Mouse (Mus musculus): ENCODE measurements at regions not wholly inside any gene's neighbourhood (a gene's known extent, or its start where the extent isn't known, plus 50 kb on each side); places are given as distances from the start of the nearest gene placed in this dataset.
A peak's percentile ranks its signal among the peaks of the same experiment; 100 is the strongest.

DNA sequence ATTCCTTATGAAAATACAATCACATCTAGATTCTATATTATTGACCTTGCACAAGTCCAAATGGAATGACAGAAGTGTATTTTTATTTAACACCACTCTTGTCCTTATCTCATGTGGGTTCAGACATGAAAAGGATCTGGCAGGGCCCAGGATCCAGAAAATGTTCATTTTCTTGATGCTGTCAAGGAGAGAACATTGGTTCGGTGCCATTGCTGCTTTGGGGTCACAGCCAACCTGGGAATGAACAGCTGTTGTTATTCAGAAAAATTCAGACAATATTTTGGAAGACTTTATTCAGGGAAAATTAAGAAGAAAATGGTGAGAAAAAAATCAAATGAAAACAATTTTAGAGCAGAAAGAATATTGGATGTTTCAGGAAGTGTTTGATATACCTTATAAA lies 590.0 kb downstream of the Iqcm start:
- peak; percentile 6 for DNase-seq (ENCODE audit: low spot score)

DNA sequence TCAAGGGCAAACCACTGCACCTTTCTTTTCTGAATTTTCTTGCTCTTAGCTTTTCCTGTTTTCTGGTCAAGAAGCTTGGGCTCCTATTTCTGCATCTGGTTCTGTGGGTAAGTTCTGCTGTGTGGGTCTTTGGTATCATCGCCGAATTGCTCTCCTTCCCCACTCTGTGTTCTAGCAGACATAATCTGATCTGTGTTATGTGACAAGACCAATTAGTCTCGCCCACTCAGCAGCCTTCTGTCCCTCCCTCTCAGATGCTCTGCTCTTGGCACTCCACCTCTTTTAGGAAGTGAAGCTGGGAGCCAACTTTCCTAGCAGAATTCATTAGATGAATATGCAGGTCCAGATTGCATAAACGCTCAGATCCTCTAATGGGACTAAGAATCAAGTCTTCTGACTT lies 603.5 kb downstream of the Iqcm start:
- peak; percentile 83 for DNase-seq (ENCODE audit: low spot score)

DNA sequence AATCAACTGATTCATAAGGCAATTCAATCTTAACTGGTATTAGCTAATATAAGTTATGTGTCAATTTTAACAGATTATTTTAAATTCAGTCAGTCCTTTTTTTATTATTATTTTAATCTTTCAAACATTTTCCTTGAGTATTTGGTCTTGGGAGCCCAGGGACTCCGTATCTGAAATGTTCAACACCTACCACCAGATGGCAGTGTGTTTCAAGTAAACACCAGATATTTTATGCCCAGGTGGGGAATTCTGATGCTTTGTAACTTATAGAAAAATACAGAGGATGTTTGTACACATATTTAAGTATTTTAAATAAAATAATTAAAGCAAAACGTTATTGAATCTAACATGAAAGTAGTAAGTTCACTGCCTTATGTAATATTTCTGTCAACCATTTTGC lies 619.2 kb downstream of the Iqcm start:
- DNase-seq (ENCODE audit: low spot score): peak; percentile 13

DNA sequence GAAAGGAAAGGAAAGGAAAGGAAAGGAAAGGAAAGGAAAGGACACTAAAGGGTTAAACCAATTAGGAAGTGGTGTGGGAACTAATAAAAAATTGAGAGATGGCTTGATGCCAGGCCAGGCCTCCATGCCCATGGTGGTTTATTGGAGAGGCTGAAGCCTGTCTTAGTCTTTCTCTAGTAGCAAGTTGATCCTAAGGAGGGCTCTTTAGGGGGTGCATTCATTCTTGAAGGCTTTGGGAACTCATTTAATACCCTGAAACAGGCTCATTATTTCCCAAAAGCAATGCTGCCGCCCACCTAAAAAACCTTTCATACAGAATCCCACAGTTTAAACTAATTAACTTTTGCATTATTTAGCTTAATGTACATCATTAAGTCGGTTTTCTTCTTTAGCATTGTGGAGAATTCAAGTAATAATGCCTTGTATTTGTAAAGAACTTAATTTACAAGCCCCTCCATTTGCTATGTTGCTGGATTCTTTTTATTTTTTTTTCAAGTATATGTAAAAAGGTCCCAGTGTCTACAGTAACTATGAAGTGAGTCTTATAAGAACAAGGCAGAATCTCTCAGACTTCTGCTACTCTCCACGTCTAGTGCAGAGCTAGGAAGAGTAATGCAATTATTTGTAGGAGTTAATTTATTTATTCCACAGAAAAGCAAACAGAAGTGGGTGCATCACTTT lies 624.3 kb downstream of the Iqcm start:
- DNase-seq (ENCODE audit: low spot score): no peak

DNA sequence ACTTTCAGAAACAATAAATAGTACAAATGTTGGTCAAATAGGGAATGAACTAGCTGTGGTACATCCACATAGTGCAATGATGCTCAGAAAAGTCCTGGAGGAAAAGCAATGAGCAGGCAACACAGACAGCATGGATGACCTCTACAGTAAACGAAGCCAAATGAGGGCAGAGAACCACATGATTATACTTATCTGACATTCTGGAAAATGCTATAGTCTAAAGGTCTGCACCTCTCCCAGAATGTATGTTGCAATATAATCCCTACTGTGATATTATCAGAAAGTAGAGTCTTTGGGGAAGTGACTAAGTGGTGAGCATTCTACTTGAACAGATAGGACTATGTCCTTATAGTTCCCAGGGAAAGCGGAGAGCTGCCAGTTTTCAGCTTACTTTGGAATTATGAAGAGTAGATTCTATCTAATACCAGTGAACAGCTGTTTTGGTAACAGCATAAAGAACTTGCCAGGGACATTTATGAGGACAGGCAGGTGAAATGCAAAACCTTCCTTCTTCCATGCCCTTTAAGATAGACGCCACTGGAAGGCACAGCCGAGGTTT lies 672.2 kb downstream of the Iqcm start:
- no peak for DNase-seq (ENCODE audit: low spot score)

DNA sequence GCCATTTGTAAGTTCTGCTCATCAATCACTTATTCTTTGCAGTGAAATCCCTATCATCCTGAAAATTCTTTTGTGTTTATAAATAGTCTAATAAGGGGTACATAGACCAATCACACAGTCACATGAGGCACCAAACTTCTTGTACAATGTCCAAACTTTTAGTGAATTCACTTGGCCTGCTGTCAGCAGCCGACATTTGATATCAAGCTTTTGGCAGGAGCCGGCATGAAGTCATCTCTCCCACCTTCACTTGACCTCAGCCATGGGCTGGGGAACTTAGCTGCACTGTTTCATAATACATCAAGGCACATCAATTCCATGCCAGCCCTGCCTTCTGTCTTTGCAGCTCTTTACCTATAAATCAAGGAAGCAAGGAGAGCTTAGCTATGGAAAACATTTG lies 679.0 kb downstream of the Iqcm start:
- DNase-seq (ENCODE audit: low spot score): no peak

DNA sequence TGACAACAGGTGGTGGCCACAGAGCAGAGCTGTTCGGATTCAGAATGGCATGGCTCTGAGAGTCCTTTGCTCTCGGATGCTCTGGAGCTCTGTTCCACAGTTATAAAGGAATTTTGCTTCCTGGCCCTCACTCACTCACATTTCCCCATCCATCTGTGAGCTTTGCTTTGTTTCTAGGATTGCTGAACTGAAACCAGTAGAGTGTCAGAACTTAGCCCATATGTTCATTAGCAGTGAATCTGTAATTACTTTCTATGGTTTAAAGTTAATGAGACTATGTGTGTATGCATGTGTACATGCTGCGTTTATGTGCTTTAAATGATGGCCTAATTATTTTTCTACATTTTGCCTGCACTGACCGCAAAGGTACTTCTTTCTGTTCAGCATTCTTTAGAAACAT lies 688.7 kb downstream of the Iqcm start:
- peak; percentile 12 for DNase-seq (ENCODE audit: low spot score)

DNA sequence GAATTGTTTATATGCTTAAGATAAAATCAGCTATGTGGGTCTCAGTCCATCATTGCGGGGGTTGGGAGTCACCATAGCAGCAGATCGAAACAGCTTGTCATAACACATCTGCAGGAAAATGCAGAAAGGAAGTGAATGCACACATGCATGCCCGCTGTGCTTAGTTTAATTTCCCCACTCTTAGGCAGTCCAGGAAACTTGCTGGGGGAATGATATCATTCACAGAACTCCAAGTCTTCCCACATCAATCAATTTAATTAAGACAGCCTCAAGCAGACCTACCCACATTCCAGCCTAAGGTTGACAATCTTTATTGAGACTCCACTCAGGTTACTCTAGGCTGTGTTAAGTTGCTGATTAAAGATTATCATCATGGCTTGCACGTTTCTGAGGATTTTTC lies 700.2 kb downstream of the Iqcm start:
- DNase-seq (ENCODE audit: low spot score): no peak

DNA sequence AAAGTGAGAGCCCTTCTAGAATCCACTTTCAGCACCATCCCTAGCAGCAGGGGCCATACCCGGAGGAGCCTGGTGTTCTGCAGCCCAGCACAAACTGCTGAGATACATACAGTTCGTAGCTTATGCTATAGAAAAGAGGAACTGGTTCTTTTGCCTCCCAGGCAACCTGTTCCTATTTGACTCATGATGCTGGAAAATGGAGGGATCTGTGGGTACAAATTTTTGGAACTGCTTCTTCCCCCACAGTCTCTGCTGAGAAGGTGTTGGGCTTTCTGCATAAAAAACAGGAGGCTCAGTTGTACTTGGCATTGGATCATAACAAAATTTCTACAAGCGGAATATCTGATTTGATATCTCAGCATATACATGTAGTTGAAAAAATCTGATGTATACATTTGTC lies 716.7 kb upstream of the Nr3c2 start:
- DNase-seq (ENCODE audit: low spot score): no peak

DNA sequence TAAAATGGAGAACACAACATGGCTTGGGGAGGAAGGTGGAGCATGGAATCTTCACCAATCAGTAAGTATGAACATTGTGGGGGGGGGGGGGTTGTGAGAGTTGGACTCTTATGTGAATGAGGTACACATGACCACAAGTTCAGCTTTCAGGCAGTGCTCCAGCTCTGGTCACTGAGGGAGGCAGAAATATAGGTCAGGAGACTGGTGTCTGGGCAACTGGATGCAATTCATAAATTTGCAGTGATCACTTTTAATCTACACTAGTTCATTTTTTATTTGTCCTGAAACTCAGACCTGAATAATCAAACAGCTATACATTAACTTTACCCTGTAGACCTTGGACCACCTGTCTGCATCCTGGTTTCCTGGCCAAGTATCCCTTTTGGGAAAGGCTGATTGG lies 715.4 kb upstream of the Nr3c2 start:
- no peak for DNase-seq (ENCODE audit: low spot score)

DNA sequence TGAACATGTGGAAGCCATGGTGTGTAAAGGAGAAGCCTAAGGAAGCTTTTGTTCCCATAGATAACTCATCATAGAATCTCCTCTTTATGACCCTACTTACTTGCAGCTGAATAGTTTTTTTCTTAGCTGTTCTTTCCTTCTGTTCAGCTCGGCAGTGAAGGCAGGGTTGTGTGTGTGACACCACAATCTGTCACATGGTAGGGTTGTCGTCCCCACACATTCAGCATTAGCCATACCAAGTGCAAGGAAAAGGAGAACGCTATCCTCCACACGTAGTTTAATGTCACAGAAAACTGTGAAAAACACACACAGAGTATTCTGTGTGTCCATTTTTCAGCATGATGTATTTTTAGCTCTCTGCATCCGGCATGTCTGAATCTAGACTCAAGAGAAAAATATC lies 711.9 kb upstream of the Nr3c2 start:
- DNase-seq (ENCODE audit: low spot score): no peak

DNA sequence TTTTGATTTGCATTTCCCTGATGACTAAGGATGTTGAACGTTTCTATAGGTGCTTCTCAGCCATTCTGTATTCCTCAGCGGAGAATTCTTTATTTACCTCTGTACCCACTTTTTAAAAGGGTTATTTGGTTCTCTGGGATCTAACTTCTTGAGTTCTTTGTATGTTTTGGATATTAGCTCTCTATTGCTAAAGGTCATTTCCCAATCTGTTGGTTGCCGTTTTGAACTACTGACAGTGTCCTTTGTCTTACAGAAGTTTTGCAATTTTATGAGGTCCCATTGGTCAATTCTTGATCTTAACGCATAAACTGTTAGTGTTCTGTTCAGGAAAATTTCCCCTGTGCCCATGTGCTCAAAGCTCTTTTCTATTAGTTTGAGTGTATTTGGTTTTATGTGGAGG lies 687.4 kb upstream of the Nr3c2 start:
- DNase-seq (ENCODE audit: low spot score): no peak

DNA sequence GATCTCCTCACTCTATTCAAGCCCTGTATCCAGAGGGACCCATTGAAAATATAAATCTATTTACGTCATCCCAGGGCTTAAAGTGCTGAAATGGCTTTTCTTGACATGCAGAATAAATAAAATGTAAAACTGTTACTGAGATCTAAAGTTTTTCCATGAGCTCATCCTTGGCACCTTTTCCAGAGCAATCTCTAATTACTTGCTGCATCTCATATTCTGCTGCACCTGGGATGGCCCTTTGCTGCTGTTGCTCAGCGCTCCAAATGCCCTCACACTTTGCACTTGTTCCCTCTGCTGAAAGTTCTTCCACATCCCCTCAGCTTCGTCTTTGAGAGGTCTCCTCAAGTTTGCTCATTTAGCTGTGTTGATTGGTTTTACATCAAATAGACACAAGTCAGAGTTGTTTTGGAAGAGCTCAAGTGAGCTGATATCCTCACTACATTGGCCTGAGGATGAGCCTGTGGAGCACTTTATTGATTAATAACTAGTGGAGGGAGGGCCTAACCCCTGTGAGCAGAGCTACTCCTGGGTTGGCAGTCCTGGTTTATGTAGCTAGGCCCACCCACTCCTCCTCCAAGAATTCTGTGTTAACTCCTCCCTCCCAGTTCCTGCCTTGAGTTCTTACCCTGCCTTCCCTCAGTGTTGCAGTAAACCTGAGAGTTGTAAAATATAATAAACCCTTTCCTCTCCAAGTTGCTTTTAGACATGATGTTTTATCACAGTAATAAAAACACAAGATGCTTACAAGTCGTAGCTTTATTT lies 681.2 kb upstream of the Nr3c2 start:
- DNase-seq (ENCODE audit: low spot score): no peak

DNA sequence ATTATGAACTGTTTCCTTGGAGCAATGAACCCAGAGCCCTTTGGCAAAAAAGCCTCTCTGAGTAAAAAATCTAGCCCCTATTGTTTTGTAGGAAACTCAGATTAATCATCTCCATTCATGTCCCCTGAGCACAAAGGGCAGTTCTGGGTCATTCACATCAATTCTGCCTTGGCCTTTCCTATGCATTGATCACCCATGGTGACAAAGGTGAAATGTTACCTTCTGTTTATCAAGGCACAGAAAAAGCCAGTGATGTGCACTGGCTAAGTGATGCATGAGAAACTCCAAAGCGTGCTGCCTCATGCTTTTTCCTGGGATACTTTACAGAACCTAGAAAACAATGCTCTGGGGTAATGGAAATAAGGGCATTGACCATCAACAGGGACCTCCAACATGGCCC lies 668.4 kb upstream of the Nr3c2 start:
- DNase-seq (ENCODE audit: low spot score): no peak

DNA sequence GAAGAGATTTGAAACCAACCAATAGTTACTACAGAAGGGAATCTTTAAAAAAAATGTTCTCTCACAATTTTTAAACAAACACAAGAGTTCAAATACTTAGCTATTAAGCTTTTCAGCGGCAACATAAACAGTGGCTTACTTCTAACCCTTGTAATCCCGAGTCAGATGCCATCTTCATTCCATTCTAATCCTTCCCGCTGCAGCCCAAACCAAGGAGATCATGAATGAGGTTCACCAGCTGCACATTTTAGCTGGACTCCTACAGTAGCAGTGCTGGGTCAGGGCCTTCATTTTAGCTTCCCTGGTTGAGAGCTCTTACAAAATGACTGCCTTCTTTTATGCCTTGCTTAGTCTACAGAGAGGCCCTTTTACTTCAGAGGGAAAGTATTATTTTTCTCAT lies 650.0 kb upstream of the Nr3c2 start:
- DNase-seq (ENCODE audit: low spot score): no peak

DNA sequence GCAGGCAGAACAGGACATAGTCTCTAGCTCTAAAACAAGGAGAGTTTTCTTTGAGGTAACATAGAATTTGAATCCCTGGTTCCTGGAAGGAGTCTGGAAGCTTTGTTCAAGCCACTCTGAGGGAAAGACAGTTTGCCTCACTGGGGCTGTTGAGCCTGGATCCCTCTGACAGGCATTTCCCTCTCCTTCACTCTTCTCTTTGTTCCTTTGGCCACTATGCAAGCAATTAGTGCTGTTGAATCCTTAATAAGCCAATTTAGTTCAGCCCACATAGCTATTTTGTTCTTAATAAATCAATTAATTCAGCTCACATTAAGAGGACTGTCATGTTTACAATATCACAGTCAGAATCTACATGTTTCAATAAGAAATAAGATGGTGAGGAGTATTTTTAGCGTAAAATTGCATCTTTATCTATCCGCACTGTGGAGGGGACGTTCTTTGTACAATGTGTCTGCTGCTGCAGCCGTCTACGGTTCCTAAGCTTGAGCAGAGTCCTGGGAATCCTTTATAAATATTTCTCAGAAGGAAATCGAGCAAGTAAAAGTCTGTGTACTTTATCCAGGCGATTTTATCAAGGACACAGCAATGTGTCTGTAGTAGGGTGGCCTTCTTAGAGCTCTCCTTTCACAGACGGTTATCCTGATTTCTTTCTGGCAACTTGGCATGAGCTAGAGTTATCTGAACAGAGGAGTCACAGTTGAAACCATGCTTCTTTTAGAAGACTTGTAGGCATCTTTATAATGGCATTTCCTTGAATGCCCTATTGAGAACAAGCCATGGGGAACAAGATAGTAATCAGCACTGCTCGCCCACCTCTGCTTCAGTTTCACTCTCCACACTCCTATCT lies 646.9 kb upstream of the Nr3c2 start:
- DNase-seq (ENCODE audit: low spot score): no peak
